Mouse (Mus musculus): Measurements from ENCODE around the gene Nbl1. TPM values are rescaled to one million over a fixed set of nuclear protein-coding genes. Genes with fewer than 3 reads are reported as not detected.
A peak's percentile ranks its signal among the peaks of the same experiment; 100 is the strongest.

Gene Nbl1
- polyA plus RNA-seq, 1 experiment from 2014 or later: 31.1 TPM

- Histone ChIP-seq H3K9ac (replicated peaks; ENCODE audit: low read length) (no peak overlapping the region), H3K4me2 (replicated peaks; ENCODE audit: low read depth, low read length) (no peak overlapping the region), H3K27me3 (ENCODE audit: insufficient read depth, low read length) (no peaks in the 10 kb centered on the region), H3K9me3 (ENCODE audit: low read length) (no peaks in the 10 kb centered on the region), H3K36me3 (ENCODE audit: insufficient read depth, low read length) (no peaks in the 10 kb centered on the region), H3K27ac (ENCODE audit: low read length) (no peak overlapping the region), H3K4me1 (ENCODE audit: insufficient read depth, low read length) (peaks cover 16% of the 10 kb centered on the region), H3K4me3 (ENCODE audit: low read length) (no peak overlapping the region)
- ATAC-seq (ENCODE audit: low FRiP score, low TSS enrichment): no peak
- 89% methylated on average over 3 of the region's 3 CpGs for WGBS
Measured at GRCm38 (mm10) chr4:139126475-139126874, 33.7 kb upstream of the Nbl1 start.

DNA sequence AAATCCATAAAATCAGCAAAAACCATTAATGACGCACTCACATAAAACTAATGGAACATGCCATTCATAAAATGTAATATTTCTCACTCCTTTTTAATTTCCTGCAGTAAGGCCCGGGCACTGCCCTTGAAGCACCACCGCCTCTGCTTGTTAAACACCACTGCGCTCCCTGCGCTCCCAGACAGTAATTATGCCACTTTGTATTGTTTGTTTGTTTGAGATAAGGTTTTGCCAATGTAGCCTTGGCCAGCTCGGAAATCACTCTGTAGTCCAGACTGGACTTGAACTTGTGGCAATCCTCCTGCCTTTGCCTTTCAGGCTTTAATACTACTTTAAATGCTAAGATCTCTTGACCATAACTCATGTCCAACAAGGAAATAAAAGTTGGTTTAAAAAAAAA is 32.1 kb upstream of the Nbl1 start:
- H3K27me3 ChIP-seq (ENCODE audit: insufficient read depth, low read length): no peaks in the 10 kb centered on the region
- peaks cover 29% of the 10 kb centered on the region for H3K4me1 ChIP-seq (ENCODE audit: insufficient read depth, low read length)
- ATAC-seq (ENCODE audit: low FRiP score, low TSS enrichment): no peak
- no peak overlapping the region for H3K27ac ChIP-seq (ENCODE audit: low read length)
- H3K36me3 ChIP-seq (ENCODE audit: insufficient read depth, low read length): no peaks in the 10 kb centered on the region
- H3K9ac ChIP-seq (replicated peaks; ENCODE audit: low read length): no peak overlapping the region
- H3K4me3 ChIP-seq (ENCODE audit: low read length): no peak overlapping the region
- no peak overlapping the region for H3K4me2 ChIP-seq (replicated peaks; ENCODE audit: low read depth, low read length)
- no peaks in the 10 kb centered on the region for H3K9me3 ChIP-seq (ENCODE audit: low read length)
- 79% methylated on average over 6 of the region's 6 CpGs for WGBS

DNA sequence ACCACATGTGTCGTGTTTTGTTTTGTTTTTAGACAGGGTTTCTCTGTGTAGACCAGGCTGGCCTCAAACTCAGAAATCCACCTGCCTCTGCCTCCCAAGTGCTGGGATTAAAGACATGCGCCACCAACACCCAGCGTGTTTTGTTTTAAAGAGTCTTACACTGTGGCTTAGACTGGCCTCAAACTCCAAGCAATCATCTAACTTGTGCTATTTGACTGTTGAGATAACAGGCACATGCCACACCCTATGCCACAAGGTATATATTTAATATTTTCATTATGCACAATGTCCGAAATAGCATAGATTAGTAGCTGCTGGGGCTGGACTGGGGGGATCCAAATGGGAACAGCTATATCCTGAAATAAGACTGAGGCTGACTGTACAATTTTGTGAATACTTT is 29.8 kb upstream of the Nbl1 start:
- Histone ChIP-seq H3K4me1 (ENCODE audit: insufficient read depth, low read length) (peaks cover 18% of the 10 kb centered on the region), H3K4me3 (ENCODE audit: low read length) (no peak overlapping the region), H3K36me3 (ENCODE audit: insufficient read depth, low read length) (no peaks in the 10 kb centered on the region), H3K27ac (ENCODE audit: low read length) (no peak overlapping the region), H3K27me3 (ENCODE audit: insufficient read depth, low read length) (no peaks in the 10 kb centered on the region), H3K9ac (replicated peaks; ENCODE audit: low read length) (no peak overlapping the region), H3K9me3 (ENCODE audit: low read length) (no peaks in the 10 kb centered on the region), H3K4me2 (replicated peaks; ENCODE audit: low read depth, low read length) (no peak overlapping the region)
- 91% methylated on average over 4 of the region's 4 CpGs for WGBS
- ATAC-seq (ENCODE audit: low FRiP score, low TSS enrichment): no peak

DNA sequence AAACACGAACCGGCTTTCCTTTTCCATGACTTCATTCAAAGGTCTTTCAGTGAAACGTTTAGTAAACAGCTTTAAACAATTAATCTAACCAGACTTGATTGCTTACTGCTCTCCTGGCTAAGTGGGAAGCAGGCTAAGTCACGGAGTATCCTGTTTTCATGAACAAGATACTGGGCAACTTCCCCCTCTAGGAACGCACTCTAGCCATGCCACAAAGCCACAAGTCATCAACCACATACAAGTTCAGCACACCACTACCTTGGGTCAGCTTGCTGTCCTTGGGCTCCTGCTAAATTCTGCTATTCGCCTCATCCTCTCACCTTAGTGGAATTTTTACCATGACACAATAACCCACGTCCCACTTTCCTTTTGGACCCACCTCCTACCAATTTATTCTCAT is 28.2 kb upstream of the Nbl1 start:
- Histone ChIP-seq H3K27ac (ENCODE audit: low read length) (0 out of 2 replicates have a peak overlapping the region, but pooled peaks have one; percentile 31), H3K36me3 (ENCODE audit: insufficient read depth, low read length) (no peaks in the 10 kb centered on the region), H3K9me3 (ENCODE audit: low read length) (no peaks in the 10 kb centered on the region), H3K4me3 (ENCODE audit: low read length) (no peak overlapping the region), H3K4me1 (ENCODE audit: insufficient read depth, low read length) (peaks cover 24% of the 10 kb centered on the region), H3K4me2 (replicated peaks; ENCODE audit: low read depth, low read length) (no peak overlapping the region), H3K27me3 (ENCODE audit: insufficient read depth, low read length) (no peaks in the 10 kb centered on the region), H3K9ac (replicated peaks; ENCODE audit: low read length) (no peak overlapping the region)
- 63% methylated on average over 7 of the region's 7 CpGs for WGBS
- ATAC-seq (ENCODE audit: low FRiP score, low TSS enrichment): no peak

DNA sequence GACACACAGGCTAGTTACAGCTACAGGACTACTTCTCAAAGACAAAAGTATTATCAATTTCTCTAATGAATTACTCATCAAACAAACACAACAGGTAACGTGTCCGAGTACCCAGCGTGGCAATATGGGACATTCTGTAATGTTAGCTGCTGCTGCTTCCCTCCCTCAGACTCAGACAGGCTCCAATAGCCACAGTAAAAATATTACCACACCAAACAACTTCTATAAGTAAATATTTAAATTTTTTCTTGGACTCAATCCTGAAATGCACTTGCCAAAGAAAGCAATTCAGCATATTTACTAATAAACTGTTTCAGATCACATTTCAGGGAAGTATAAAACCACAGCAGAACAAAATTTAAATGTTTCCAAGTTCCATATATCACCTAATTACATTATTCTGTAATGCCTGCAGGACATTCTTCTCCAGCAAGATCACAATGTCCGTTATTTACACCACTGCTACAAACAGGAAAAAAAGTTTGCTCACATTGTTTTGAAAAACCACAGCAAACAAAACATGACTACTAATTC is 27.6 kb upstream of the Nbl1 start:
- no peaks in the 10 kb centered on the region for H3K9me3 ChIP-seq (ENCODE audit: low read length)
- 44% methylated on average over 4 of the region's 4 CpGs for WGBS
- no peak overlapping the region for H3K9ac ChIP-seq (replicated peaks; ENCODE audit: low read length)
- no peaks in the 10 kb centered on the region for H3K27me3 ChIP-seq (ENCODE audit: insufficient read depth, low read length)
- H3K4me1 ChIP-seq (ENCODE audit: insufficient read depth, low read length): peaks cover 24% of the 10 kb centered on the region
- peak overlapping the region; percentile 31; the same call in 1 of the 2 replicates for H3K27ac ChIP-seq (ENCODE audit: low read length)
- no peak overlapping the region for H3K4me2 ChIP-seq (replicated peaks; ENCODE audit: low read depth, low read length)
- H3K4me3 ChIP-seq (ENCODE audit: low read length): no peak overlapping the region
- ATAC-seq (ENCODE audit: low FRiP score, low TSS enrichment): no peak
- H3K36me3 ChIP-seq (ENCODE audit: insufficient read depth, low read length): no peaks in the 10 kb centered on the region

GRCm38 (mm10) chr4:139116356-139117063 is 23.7 kb upstream of the Nbl1 start:
- Histone ChIP-seq H3K27me3 (ENCODE audit: insufficient read depth, low read length) (no peaks in the 10 kb centered on the region), H3K4me2 (replicated peaks; ENCODE audit: low read depth, low read length) (no peak overlapping the region), H3K36me3 (ENCODE audit: insufficient read depth, low read length) (no peaks in the 10 kb centered on the region), H3K9me3 (ENCODE audit: low read length) (no peaks in the 10 kb centered on the region), H3K4me1 (ENCODE audit: insufficient read depth, low read length) (peaks cover 38% of the 10 kb centered on the region), H3K27ac (ENCODE audit: low read length) (0 out of 2 replicates have a peak overlapping the region, but pooled peaks have one; percentile 26), H3K4me3 (ENCODE audit: low read length) (no peak overlapping the region), H3K9ac (replicated peaks; ENCODE audit: low read length) (no peak overlapping the region)
- no peak for ATAC-seq (ENCODE audit: low FRiP score, low TSS enrichment)
- 82% methylated on average over 3 of the region's 3 CpGs for WGBS

- H3K27me3 ChIP-seq (ENCODE audit: insufficient read depth, low read length): no peaks in the 10 kb centered on the region
- WGBS: 94% methylated on average over 5 of the region's 5 CpGs
- no peak overlapping the region for H3K9ac ChIP-seq (replicated peaks; ENCODE audit: low read length)
- ATAC-seq (ENCODE audit: low FRiP score, low TSS enrichment): no peak
- no peaks in the 10 kb centered on the region for H3K9me3 ChIP-seq (ENCODE audit: low read length)
- H3K27ac ChIP-seq (ENCODE audit: low read length): no peak overlapping the region
- no peak overlapping the region for H3K4me3 ChIP-seq (ENCODE audit: low read length)
- no peak overlapping the region for H3K4me2 ChIP-seq (replicated peaks; ENCODE audit: low read depth, low read length)
- H3K4me1 ChIP-seq (ENCODE audit: insufficient read depth, low read length): peaks cover 39% of the 10 kb centered on the region
- H3K36me3 ChIP-seq (ENCODE audit: insufficient read depth, low read length): no peaks in the 10 kb centered on the region
Measured at GRCm38 (mm10) chr4:139115721-139116120, 22.9 kb upstream of the Nbl1 start.

DNA sequence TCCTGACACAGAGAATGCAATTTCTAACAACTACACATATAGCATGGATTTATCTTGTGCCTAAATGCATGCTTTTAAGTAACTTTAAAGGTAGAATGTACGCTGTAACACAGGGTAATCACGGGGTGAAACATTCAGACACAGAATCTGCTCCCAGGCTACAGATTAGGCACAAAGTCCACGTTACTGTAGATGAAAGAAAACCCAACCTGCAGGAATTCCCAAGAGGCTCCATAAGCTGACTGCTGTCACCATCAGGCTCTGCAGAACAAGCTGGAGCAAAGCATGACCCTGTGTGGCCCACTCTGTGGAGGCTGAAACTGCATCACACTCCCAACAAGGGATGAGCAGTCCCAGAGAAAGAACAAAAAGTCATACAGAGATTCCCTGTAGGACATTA is 19.7 kb upstream of the Nbl1 start:
- peak overlapping the region; percentile 89; the same call in 1 of the 2 replicates for H3K27ac ChIP-seq (ENCODE audit: low read length)
- H3K9me3 ChIP-seq (ENCODE audit: low read length): no peaks in the 10 kb centered on the region
- H3K4me3 ChIP-seq (ENCODE audit: low read length): no peak overlapping the region
- no peaks in the 10 kb centered on the region for H3K27me3 ChIP-seq (ENCODE audit: insufficient read depth, low read length)
- WGBS: 66% methylated on average over 3 of the region's 3 CpGs
- H3K4me2 ChIP-seq (replicated peaks; ENCODE audit: low read depth, low read length): no peak overlapping the region
- H3K4me1 ChIP-seq (ENCODE audit: insufficient read depth, low read length): peaks cover 36% of the 10 kb centered on the region
- H3K9ac ChIP-seq (replicated peaks; ENCODE audit: low read length): no peak overlapping the region
- H3K36me3 ChIP-seq (ENCODE audit: insufficient read depth, low read length): no peaks in the 10 kb centered on the region
- no peak for ATAC-seq (ENCODE audit: low FRiP score, low TSS enrichment)

- Histone ChIP-seq H3K4me2 (replicated peaks; ENCODE audit: low read depth, low read length) (peak overlapping the region; percentile 22; the same call in 1 of the 2 replicates), H3K9ac (replicated peaks; ENCODE audit: low read length) (peak overlapping the region; percentile 44)
- peak; percentile 72; the same call in 1 of the 2 replicates for ATAC-seq (ENCODE audit: low FRiP score, low TSS enrichment)
Measured at GRCm38 (mm10) chr4:139111421-139111820, 18.6 kb upstream of the Nbl1 start.

GRCm38 (mm10) chr4:139110858-139111257 is 18.1 kb upstream of the Nbl1 start:
- H3K27me3 ChIP-seq (ENCODE audit: insufficient read depth, low read length): no peaks in the 10 kb centered on the region
- peak overlapping the region; percentile 44 for H3K9ac ChIP-seq (replicated peaks; ENCODE audit: low read length)
- H3K9me3 ChIP-seq (ENCODE audit: low read length): no peaks in the 10 kb centered on the region
- H3K4me3 ChIP-seq (ENCODE audit: low read length): no peak overlapping the region
- peak overlapping the region; percentile 89 for H3K27ac ChIP-seq (ENCODE audit: low read length)
- 51% methylated on average over 3 of the region's 3 CpGs for WGBS
- ATAC-seq (ENCODE audit: low FRiP score, low TSS enrichment): 0 out of 2 replicates have a peak, but pooled peaks have one; percentile 17
- H3K4me2 ChIP-seq (replicated peaks; ENCODE audit: low read depth, low read length): peak overlapping the region; percentile 22; the same call in 1 of the 2 replicates
- H3K36me3 ChIP-seq (ENCODE audit: insufficient read depth, low read length): no peaks in the 10 kb centered on the region
- peaks cover 30% of the 10 kb centered on the region for H3K4me1 ChIP-seq (ENCODE audit: insufficient read depth, low read length)

More at GRCm38 (mm10) chr4:139111421-139111820, 18.6 kb upstream of the Nbl1 start:
- Histone ChIP-seq H3K4me3 (ENCODE audit: low read length) (no peak overlapping the region), H3K27ac (ENCODE audit: low read length) (peak overlapping the region; percentile 89), H3K36me3 (ENCODE audit: insufficient read depth, low read length) (no peaks in the 10 kb centered on the region), H3K27me3 (ENCODE audit: insufficient read depth, low read length) (no peaks in the 10 kb centered on the region), H3K9me3 (ENCODE audit: low read length) (no peaks in the 10 kb centered on the region), H3K4me1 (ENCODE audit: insufficient read depth, low read length) (peaks cover 30% of the 10 kb centered on the region)
- WGBS: 8% methylated on average over 3 of the region's 3 CpGs

Measured in kidney, embryonic 16.5 days (tissue).